Mouse (Mus musculus): ENCODE results near the gene Gm10135. TPM values are rescaled to one million over a fixed set of nuclear protein-coding genes. Genes with fewer than 3 reads are reported as not detected.

Gm10135 gene
- total and polyA plus RNA-seq, 3 experiments = not detected

DNA sequence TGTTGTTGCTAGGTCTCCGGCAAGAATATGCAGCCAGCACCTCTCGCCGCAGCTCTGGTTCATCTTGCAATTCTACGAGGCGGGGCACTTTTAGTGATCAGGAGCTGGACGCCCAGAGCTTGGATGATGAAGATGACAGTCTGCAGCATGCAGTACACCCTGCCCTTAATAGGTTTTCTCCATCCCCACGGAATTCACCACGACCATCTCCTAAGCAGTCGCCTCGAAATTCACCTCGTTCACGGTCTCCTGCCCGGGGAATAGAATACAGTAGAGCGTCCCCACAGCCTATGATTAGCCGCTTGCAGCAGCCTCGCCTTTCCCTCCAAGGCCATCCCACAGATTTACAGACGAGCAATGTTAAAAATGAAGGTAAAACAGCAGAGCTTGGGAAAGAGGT is 17.2 kb downstream of the Gm10135 start:
- no peak overlapping the region for H3K4me2 ChIP-seq (ENCODE audit: insufficient read depth, low read depth, poor library complexity, severe bottlenecking)
- no peaks in the 10 kb centered on the region for H3K4me1 ChIP-seq (ENCODE audit: control insufficient read depth in 1 of 2, insufficient read depth in 2 of 2)
- no peak for DNase-seq (ENCODE audit: extremely low read depth)
- dilution Hi-C loops (cut with MboI; ENCODE audit: extremely low pct_ligation_motif_present, extremely low pct_unique_long_range_greater_than_20kb, low sequenced_read_pairs) = no loop called here
- H3K9me3 ChIP-seq (replicated peaks; ENCODE audit: low read length) = no peaks in the 10 kb centered on the region
- peaks cover 6 to 28% of the 10 kb centered on the region in 2 experiments for H3K36me3 ChIP-seq (replicated peaks in 1 of 2; ENCODE audit: control insufficient read depth in 1 of 2, insufficient read depth in 1 of 2, low read length in 1 of 2)
- H3K27ac ChIP-seq (ENCODE audit: insufficient read depth, low read depth) = no peak overlapping the region
- H3K79me2 ChIP-seq (replicated peaks; ENCODE audit: control insufficient read depth, extremely low read depth, insufficient read depth, poor library complexity, severe bottlenecking) = no peaks in the 10 kb centered on the region
- H3K9ac ChIP-seq (ENCODE audit: insufficient read depth, low read depth) = no peak overlapping the region
- H3K4me3 ChIP-seq (replicated peaks in 1 of 3; ENCODE audit: low read depth in 2 of 3, low read length in 2 of 3, poor library complexity in 1 of 3) = no peak overlapping the region
- H3K27me3 ChIP-seq (replicated peaks) = no peaks in the 10 kb centered on the region
- in situ Hi-C loops (cut with MboI; ENCODE audit: low pct_ligation_motif_present, low pct_unique_long_range_greater_than_20kb, low sequenced_read_pairs) = no loop called here
- TF ChIP-seq E2F4 (IDR thresholded peaks at IDR 0.05; ENCODE audit: insufficient replicate concordance, low read depth, low read length) (no peak), EP300 (IDR thresholded peaks at IDR 0.05; ENCODE audit: low read length) (no peak), ZC3H11A (IDR thresholded peaks at IDR 0.05; ENCODE audit: low read depth, low read length) (no peak)

GRCm38 (mm10) chr5:72953996-72954604 is 20.4 kb downstream of the Gm10135 start:
- Histone ChIP-seq H3K36me3 (replicated peaks in 1 of 2; ENCODE audit: control insufficient read depth in 1 of 2, insufficient read depth in 1 of 2, low read length in 1 of 2) (peaks cover 6 to 29% of the 10 kb centered on the region in 2 experiments), H3K9ac (ENCODE audit: insufficient read depth, low read depth) (no peak overlapping the region), H3K4me2 (ENCODE audit: insufficient read depth, low read depth, poor library complexity, severe bottlenecking) (no peak overlapping the region), H3K27me3 (replicated peaks) (no peaks in the 10 kb centered on the region), H3K9me3 (replicated peaks; ENCODE audit: low read length) (no peaks in the 10 kb centered on the region), H3K79me2 (replicated peaks; ENCODE audit: control insufficient read depth, extremely low read depth, insufficient read depth, poor library complexity, severe bottlenecking) (no peaks in the 10 kb centered on the region), H3K27ac (ENCODE audit: insufficient read depth, low read depth) (no peak overlapping the region), H3K4me3 (replicated peaks in 1 of 3; ENCODE audit: low read depth in 2 of 3, low read length in 2 of 3, poor library complexity in 1 of 3) (no peak overlapping the region), H3K4me1 (ENCODE audit: control insufficient read depth in 1 of 2, insufficient read depth in 2 of 2) (no peaks in the 10 kb centered on the region)
- DNase-seq (ENCODE audit: extremely low read depth) = no peak
- dilution Hi-C loops (cut with MboI; ENCODE audit: extremely low pct_ligation_motif_present, extremely low pct_unique_long_range_greater_than_20kb, low sequenced_read_pairs) = no loop called here
- in situ Hi-C loops (cut with MboI; ENCODE audit: low pct_ligation_motif_present, low pct_unique_long_range_greater_than_20kb, low sequenced_read_pairs) = no loop called here
- TF ChIP-seq ZMIZ1 (IDR thresholded peaks at IDR 0.05; ENCODE audit: low read depth, low read length) (no peak), E2F4 (IDR thresholded peaks at IDR 0.05; ENCODE audit: insufficient replicate concordance, low read depth, low read length) (no peak), TBP (conservative IDR thresholded peaks at IDR 0.05; ENCODE audit: low read depth, low read length) (no peak)

DNA sequence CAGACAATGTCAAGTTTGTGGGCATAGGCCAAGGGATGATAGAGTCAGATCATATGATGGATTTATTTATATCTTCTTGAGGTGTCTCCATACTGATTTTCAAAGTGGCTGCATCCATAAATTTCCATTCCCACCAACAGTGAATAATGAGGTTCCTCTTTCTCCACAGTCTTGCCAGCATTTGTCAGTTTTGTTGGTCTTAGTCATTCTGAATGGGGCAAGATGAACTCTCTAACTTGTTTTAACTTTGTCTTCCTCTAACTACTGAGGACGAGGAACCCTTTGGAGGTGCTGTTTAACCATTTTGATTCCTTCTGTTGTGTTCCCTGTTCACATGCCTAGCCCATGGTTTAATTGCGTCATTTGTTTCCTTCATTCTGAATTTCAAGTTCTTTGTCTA is 24.2 kb downstream of the Gm10135 start:
- H3K9me3 ChIP-seq (replicated peaks; ENCODE audit: low read length) = no peaks in the 10 kb centered on the region
- no peak overlapping the region for H3K9ac ChIP-seq (ENCODE audit: insufficient read depth, low read depth)
- no peaks in the 10 kb centered on the region for H3K4me1 ChIP-seq (ENCODE audit: control insufficient read depth in 1 of 2, insufficient read depth in 2 of 2)
- no peaks in the 10 kb centered on the region for H3K27me3 ChIP-seq (replicated peaks)
- H3K79me2 ChIP-seq (replicated peaks; ENCODE audit: control insufficient read depth, extremely low read depth, insufficient read depth, poor library complexity, severe bottlenecking) = no peaks in the 10 kb centered on the region
- TF ChIP-seq POLR2A (IDR thresholded peaks at IDR 0.05; ENCODE audit: low read depth, low read length) (no peak), PAX5 (IDR thresholded peaks at IDR 0.05; ENCODE audit: low read length) (no peak), GABPA (IDR thresholded peaks at IDR 0.05; ENCODE audit: insufficient replicate concordance, low read depth, low read length) (no peak), MAX (IDR thresholded peaks at IDR 0.05; ENCODE audit: low read length) (no peak), EP300 (IDR thresholded peaks at IDR 0.05; ENCODE audit: low read length) (no peak), CHD2 (IDR thresholded peaks at IDR 0.05; ENCODE audit: low read length) (no peak)
- H3K4me2 ChIP-seq (ENCODE audit: insufficient read depth, low read depth, poor library complexity, severe bottlenecking) = no peak overlapping the region
- DNase-seq (ENCODE audit: extremely low read depth) = no peak
- no peak overlapping the region for H3K27ac ChIP-seq (ENCODE audit: insufficient read depth, low read depth)
- in situ Hi-C loops (cut with MboI; ENCODE audit: low pct_ligation_motif_present, low pct_unique_long_range_greater_than_20kb, low sequenced_read_pairs) (no loop called here), dilution Hi-C loops (cut with MboI; ENCODE audit: extremely low pct_ligation_motif_present, extremely low pct_unique_long_range_greater_than_20kb, low sequenced_read_pairs) (no loop called here)
- H3K4me3 ChIP-seq (replicated peaks in 1 of 3; ENCODE audit: low read depth in 2 of 3, low read length in 2 of 3, poor library complexity in 1 of 3) = no peak overlapping the region
- peaks cover 3 to 30% of the 10 kb centered on the region in 2 experiments for H3K36me3 ChIP-seq (replicated peaks in 1 of 2; ENCODE audit: control insufficient read depth in 1 of 2, insufficient read depth in 1 of 2, low read length in 1 of 2)
